Mouse (Mus musculus) bone marrow macrophage, adult 2 months (primary cell): ENCODE measurements at regions not wholly inside any gene's neighbourhood (a gene's known extent, or its start where the extent isn't known, plus 50 kb on each side); places are given as distances from the start of the nearest gene placed in this dataset.

Experiments used
- CTCF ChIP-seq: IDR thresholded peaks from 2 replicates; pipeline ENCODE4 v1.5.1; 2012; ENCODE audit warnings: low read depth, mild to moderate bottlenecking, low read length, moderate library complexity
- POLR2A ChIP-seq: IDR thresholded peaks from 2 replicates; pipeline ENCODE4 v1.6.1; 2012; ENCODE audit warnings: mild to moderate bottlenecking, low read depth, low read length, borderline replicate concordance

DNA sequence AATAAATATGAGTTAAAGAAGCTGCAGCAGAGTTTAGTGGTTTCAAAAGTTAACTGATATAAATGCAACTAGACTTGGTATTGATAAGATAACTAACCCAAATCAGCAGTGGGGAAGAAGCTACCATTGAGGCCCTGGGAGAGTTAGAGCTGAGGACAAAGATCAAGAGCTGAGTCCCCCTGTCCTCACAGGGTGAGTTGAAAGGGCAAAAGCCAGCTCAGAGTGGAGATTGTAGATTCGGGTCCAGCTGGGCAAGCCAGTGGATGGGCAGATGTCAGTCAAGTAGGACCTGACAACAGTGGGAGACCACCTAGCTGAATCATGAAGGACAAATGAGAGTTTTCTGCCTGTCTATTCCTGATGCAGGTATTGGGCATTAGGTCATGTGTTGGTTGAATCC, 205.6 kb downstream of the Eipr1 start:
- TF ChIP-seq CTCF: no peak
- no peak for TF ChIP-seq POLR2A
